Mouse (Mus musculus): ENCODE measurements around the gene Ndst4. TPM values are rescaled to one million over a fixed set of nuclear protein-coding genes. Genes with fewer than 3 reads are reported as not detected.
A peak's percentile ranks its signal among the peaks of the same experiment; 100 is the strongest.

Ndst4 gene
- total RNA-seq (2021), result 10 to 100 TPM; 14.2 to 22.4 TPM

DNA sequence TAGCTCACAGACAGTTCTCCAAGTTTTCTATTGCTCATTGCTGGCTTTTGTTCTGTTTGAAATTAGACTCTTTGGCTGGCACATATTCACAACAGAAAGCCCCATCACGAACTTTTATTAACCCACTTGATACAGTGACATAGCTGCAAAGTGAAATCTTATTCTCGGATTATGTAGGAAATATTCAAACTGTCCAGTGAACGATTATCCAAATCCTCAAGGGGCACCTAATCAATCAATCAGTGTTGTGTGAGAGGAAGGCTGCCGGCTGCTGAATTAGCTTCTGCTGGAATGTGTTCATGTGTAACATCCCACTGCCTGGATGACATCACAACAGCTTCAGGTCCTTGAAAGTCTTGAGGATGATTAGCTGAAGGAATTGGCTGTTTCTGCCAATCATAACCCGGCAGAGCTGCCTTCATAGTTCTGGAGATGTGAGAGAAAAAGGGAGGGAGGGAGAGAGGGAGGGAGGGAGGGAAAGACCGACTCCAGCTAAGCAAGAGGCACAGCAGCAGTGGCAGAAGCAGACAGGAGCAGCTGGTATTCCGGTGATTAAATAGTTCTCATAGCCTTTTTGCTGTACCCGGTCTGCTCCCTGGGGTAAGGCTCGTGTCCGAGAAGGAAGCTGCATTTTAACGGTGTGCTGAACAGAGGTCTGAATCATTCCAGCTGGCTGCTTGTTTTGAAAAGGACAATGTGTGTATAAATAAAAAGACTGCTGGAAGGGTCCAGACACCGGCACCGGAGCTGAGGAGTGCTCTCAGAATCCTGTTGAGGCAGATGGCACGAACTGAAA, at the start of gene Ndst4:
Gene Ndst4, plus strand, starts transcription at position 476 of the 796 bp plus-strand sequence.
- peak; percentile 20 to 39 for DNase-seq (ENCODE audit: extremely low spot score in 1 of 2, low spot score in 1 of 2)

DNA sequence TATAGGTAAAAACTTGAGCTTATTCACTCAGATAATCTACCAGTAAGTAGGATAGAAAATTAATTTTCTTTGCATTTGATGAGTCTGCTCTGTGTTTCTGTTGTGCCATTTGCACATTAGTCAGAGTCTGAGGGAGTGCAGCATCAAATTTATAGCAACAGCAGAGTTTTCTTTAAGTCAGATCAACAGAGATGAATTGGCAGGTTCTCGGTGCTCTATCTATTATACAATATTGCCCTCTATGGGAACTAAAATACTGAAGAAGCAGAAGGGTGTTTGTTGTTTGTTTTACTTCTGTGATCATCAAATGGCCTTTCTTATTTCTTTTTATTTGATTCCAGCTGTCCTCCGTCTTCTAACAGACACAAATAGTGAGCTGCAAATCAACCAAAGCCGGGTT, 6.4 kb upstream of the Ndst4 start:
- no peak for DNase-seq (ENCODE audit: extremely low spot score in 1 of 2, low spot score in 1 of 2)

DNA sequence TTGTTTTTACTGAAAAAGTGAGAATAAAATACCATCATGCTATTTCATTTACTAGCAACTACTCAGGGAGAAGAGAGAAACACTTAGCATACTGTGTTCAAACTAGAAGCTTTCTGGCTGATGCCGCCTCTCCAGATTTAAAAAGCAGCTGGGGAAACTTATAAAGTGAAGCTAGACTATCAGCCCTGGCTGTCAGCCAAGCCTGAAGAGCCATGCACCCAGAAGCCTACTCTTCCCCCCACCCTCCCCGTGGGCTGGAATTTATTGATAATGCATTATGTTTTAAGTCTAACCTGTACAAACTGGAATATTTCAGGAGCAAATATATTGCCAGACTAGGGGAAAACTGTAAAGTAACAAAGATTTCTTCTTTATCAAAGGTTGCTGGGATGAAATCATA, 2.6 kb downstream of the Ndst4 start:
- no peak for DNase-seq (ENCODE audit: extremely low spot score in 1 of 2, low spot score in 1 of 2)

DNA sequence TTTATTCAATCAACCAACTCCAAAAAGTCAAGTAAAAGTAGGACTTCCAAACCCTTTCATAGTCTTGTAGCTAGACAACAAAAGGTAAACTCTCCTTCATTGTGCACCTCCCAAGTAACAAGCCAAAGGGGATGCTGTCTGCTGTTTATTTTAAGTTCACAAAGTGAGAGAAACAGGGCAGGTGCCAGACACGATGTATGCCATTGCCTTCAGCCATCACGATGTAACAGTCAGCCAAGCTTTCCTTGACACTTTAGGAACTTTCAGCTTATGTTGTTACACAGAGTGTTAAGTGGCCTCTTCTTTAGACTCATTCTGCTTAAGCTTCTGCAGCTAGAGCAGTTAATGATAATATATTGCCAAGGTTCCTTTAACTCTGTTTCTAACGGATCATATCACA, 3.1 kb downstream of the Ndst4 start:
- DNase-seq (ENCODE audit: extremely low spot score in 1 of 2, low spot score in 1 of 2), result no peak

DNA sequence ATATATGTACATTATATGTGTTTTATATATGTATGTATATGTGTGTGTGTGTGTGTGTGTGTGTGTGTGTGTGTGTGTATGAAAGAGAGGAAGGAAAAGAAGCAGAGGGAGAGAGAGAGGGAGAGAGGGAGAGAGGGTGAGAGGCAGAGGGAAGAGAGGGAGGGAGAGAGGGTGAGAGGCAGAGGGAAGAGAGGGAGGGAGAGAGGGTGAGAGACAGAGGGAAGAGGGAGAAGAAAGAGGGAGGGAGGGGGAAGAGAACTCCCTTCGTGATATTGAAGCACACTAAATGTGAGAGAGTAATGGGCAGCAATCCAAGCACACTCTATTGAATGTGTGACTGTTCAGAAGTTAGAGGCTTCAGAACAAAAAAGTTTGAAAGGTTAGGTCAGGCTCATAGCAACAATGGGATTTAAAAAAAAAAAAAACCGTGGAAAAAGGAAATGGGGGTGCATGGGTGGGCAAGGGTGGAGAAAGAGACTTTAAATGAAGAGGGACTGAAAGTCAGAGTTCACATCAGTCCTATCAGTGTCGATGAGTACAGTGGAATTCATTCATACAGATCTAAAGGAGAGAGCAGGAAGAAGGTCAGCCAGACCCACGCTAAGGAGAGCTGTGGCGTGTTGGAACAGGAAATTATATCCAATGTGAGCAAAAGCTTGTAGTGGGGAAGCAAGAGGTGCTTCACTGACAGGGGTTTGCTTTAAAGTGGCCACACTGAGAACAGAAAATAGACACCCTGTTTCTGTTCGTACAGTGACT, 63.2 kb downstream of the Ndst4 start:
- DNase-seq (ENCODE audit: extremely low spot score in 1 of 2, low spot score in 1 of 2), result no peak

DNA sequence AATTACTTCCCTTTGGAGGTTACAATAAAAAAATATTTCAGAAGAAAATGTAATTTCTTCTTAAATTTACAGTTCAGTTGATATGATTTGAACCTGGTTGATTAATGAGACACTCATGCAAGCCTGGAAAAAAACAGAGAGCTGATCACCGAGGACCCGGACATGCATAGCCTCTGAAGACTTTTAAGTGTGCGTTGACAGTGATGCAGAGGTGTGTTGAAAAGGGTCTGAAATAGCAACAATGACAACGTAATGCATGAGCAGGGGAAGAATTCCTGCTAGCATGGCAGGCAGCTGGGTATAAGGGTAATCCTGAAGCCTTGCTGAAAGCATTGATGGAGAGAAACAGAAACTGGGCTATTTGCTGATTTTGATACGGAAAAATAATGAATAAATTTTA, 106.2 kb downstream of the Ndst4 start:
- no peak for DNase-seq (ENCODE audit: extremely low spot score in 1 of 2, low spot score in 1 of 2)

DNA sequence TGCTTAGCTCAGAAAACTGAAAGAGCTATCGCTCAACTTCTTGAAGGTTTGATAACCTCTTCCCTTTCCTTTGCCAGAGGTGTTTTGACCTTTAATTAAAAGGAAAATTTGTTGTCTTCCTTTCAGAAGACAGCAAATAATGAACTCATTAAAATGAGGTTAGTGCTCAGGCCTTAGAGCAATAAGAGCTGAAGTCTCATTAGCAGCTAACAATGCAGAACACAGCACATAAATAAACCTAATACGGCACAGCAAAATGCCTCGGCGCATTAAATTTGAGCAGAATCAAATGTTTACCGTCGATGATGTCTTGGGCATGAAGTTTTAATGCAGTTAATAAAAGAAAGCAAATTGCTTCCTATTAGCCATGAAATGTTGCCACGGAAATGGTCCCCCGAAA, 129.5 kb downstream of the Ndst4 start:
- no peak for DNase-seq (ENCODE audit: extremely low spot score in 1 of 2, low spot score in 1 of 2)

DNA sequence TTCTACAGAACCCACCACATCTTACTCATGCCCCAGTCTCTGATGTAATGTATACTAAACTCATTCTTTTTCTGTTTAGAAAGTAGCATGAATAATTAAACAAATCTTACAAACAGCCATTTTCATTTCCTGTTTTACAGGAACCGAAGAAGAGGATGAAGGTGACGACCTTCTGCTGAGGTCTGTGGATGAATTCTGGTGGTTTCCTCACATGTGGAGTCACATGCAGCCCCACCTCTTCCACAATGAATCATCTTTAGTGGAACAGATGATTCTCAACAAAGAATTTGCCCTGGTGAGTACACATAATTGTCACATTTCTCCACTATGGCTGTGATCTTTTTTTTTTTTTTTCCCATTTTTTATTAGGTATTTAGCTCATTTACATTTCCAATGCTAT, 166.7 kb downstream of the Ndst4 start:
- DNase-seq (ENCODE audit: extremely low spot score in 1 of 2, low spot score in 1 of 2), result no peak

DNA sequence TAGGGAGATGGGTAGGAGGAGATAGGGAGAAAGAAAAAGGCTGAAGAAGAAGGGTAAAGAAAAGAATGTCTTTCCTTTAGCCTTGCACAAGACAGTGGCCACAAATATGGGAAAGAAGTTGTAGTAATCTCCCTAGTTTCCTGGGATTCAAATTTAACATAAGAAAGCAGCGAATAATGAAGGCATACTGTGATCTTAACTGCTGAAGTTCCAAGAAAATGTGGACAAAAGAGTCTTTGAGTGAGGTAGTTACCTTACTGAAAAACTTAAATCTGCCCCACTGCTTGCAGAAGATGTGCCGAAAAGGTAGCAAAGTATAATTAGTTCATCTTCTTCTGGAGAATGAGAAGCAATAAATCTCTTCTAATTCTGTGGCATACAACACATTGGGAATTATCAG, 228.4 kb downstream of the Ndst4 start:
- no peak for DNase-seq (ENCODE audit: extremely low spot score in 1 of 2, low spot score in 1 of 2)

DNA sequence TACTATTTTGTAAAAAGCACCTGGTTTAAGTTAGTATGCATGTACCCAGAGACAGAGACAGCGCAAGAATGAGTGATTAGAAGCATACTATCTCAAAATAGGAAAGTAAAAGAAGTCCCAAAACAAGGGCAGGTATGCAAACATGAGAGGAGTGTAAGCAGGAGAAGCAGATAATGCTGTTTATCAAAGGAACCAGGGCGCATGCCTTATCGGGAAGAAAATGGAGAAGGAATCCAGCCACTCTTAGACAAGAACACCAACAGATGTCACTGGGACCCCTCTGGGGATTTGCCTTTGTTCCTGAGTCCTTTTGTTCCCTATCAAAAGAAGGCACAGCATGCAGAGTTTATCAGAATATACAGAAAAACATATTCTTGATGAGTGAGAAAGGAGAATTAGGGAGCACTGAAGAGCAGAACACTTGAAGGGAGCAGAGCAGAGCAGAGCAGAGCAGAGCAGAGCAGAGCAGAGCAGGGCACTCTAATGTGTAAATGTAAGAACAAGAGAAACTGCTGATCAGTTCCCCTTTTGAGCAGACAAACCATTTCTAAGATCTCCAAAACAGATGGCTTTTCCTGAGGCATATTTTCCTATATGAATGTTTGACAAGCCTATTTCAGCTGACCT, 251.2 kb downstream of the Ndst4 start:
- no peak for DNase-seq (ENCODE audit: extremely low spot score in 1 of 2, low spot score in 1 of 2)

DNA sequence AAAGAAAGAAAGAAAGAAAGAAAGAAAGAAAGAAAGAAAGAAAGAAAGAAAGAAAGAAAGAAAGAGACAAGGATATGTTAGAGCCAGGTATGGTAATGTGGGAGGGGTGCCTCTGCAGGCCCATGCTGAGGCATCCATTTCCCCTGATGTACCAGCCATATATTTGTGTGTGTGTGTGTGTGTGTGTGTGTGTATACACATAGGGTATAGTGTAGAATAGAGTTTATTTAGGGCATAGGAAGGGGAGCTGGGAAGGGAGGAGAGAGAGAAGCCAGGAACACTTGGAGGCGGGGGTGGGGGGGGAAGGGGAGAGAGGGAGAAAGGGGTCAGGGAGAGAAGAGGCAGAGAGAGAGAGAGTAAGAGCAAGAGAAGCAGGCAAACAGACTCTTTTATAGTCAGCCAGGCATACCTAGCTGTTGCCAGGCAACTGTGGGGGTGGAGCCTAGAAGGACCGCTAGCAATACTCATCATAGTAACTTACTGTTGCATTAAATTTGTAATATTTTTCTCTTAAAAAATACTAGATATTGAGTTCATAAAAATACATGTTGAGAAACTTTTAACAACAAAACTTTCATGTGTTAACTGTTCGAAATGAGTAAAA, 256.3 kb downstream of the Ndst4 start:
- DNase-seq (ENCODE audit: extremely low spot score in 1 of 2, low spot score in 1 of 2), result no peak

DNA sequence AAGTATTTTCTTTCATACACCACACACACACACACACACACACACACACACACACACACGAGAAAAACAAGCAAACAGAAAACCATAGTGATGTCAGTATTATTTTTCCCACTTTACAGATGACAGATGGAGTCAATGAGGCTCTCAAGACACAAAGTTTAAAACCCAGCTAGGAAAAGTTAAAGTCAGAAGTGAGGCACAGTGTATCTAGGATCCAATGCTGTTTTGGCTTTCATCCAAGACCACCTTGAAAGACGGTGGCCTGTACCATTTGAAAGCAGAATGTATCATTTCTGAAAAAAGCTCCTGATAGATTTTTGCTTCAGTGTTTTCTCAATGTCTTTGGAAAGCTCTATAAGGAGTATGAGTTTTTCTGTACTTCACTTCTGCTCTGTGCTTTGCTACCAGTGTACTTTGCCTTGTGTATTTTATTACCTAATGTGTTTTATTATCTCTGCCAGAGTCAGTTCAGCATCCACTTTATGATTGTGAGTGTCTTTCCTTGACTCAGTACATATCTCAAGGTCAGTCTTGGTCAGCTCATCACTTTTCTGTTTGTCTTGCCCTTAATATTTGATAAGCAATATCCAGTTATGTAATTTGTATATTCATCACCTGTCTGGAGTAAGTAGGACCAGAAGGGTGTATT, 257.1 kb downstream of the Ndst4 start:
- no peak for DNase-seq (ENCODE audit: extremely low spot score in 1 of 2, low spot score in 1 of 2)

DNA sequence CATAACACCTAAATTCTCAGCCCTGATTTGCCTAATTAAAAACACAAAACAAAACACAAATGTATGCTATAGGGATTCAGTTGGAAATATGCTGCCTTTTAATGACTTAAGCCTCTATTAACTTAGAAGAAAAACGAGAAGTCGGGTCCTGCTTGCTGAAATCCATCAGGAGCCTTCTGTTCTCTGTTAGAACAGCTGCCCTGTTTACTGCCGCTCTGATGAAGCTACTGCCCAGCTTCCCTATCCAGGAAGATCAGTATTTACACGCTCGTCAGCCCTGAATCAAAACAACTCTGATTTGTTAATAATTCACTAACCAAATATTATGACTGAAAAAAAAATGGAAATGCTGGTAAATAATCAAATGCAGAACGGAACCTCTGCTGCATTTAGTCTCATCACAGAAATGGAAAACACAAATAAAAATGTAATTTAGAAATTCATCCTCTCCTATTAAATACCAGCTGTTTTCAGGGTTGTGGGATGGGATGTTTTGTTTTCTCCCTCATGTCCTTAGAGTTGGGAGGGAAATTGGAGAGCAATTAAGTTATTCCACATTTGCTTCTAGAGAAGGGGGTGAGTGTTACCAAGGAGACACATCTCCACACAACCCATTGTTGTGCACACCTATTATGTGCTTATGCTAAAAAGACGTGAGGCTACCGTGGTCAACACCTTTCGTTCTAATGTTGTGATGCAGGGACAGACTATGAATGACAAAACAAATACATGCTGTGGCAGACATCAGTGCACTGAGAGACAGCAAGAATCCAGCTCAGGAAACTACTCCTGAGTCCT, 270.3 kb downstream of the Ndst4 start:
- DNase-seq (ENCODE audit: extremely low spot score in 1 of 2, low spot score in 1 of 2), result no peak

DNA sequence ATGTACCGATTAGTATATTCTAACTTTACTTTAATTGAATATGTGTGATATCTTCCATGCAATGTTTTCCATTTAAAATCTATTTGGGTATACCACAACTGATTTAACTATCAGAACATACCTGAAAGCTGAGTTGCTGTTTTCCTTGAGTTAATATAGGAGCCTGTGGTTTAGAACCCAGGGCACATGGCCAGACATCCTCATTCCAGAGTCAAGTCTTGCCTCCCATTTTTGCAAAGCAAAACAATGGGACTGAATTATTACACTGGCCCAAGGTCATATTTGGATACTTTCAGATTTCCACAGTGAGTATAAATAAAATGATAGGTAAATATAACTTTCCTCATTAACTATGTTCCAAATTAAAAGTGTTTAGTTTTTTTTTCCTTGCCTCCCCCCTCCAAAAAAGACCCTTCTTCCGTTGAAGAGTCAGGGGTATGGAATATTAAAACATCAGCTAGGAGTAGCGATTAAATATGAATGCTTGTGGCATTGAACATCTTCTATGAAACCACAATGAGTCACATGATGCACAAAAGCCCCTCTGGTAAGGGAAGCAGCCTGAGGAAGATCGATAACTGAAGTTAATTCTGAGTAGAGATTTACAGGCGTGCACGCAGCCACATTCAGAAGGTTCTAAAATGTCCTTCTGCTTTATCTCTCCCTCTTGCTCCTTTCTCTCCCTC, 271.5 kb downstream of the Ndst4 start:
- DNase-seq (ENCODE audit: extremely low spot score in 1 of 2, low spot score in 1 of 2), result no peak

DNA sequence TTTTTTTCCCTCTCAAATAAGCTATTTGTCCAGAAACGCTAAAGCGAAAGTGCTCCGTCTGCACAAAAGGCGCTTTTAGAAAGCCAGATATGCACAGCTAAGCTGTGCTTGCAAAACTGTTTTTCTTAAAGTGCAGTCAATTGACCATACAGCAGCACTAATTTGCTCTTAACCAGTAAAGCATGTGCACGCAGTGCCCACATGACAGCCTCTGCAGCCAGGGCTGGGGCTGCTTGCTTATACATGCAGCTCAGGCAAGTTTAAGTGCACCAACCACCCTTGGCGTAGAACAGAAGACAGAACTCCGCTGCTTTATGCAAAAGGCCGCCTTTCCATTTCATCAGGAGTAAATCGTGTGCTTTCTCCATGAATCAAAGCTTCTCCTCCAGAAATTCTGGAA, 275.0 kb downstream of the Ndst4 start:
- no peak for DNase-seq (ENCODE audit: extremely low spot score in 1 of 2, low spot score in 1 of 2)

DNA sequence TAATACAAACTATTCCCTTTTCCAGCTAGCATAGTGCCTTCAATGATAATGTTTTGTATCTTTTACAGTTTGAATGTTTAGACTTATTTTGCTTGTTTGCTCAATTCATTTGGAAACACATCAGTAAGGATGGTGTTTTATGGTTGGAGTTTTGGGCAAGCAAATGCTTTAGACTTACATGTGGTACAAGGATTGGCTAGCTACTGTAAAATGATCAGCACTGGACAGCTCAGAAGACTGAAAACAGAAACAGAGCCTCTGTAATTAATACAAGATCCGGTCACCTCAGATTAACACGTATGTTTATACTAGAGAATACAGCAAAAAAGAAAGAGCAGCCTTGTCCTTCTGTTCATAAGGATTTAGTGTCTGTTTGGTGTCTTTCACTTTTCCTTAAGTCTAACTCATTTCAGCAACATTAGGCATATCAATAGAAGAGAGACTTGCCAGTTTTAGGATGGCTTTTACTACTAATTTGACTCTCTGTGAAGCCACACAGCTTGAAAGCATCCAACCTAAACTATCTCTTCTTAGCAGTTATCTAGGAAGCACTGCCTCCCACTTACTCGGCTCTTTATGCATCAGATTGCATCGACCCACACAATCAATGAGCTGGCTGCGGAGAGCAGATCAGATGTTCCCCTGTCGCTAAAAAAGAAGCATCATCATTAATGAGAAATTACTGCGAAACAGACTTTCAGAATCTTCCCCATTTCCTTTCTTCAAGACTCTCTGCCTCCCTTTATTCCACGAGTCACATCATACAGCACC, 279.8 kb downstream of the Ndst4 start:
- DNase-seq (ENCODE audit: extremely low spot score in 1 of 2, low spot score in 1 of 2), result no peak

DNA sequence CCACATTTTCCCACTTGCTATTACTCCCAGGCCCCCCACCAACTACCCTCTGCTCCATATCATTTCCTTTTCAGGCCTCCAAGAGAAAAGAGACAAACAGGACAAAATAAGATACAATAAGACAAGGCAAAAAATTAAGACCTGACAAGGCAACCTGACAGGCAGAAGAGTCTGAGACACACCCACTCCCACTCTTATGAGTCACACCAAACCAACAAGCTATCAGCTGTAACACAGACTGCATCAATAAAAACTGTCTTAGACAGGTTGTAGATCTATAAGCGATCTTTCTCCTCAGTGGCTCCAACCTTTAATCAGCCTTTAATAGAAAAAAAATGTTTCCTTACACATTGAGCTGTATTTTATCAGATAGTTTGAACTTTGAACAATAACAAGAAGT, 280.7 kb downstream of the Ndst4 start:
- no peak for DNase-seq (ENCODE audit: extremely low spot score in 1 of 2, low spot score in 1 of 2)

DNA sequence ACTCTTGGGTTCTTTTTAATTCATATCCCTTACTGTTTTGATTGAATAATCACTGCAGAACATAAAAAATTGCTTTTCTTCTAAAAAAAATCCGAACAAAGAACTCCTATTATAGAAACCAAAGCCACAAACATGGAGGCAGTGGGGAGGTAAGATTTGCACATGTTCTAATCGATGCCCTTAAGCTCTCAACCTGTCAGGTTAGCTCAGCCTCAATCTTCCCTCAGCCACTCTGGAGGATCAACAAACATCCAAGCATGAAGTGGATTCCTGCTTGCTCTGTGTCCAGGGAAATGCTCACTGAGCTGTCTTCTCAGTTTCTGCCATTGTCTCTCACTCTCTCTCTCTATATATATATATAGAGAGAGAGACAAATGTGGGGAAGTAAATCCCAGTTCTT, 283.7 kb downstream of the Ndst4 start:
- DNase-seq (ENCODE audit: extremely low spot score in 1 of 2, low spot score in 1 of 2), result no peak

DNA sequence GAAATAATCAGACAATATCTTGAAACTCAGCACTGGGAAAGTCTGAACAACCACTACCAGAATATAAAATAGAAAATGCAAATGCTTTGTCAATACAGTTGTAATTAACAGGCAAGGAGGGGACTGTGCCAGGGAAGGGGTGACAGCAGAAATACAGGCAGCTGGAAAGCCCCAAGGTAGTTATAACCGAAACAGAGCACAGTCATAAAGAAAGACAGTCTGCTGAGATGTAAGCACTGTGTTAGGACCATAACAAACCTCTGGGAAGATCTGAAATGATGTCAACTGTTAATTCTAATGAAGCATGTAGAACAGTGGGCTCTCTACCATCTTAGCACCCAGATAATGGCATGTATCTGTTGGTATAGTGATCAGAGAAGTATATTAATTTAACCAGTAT, 287.1 kb downstream of the Ndst4 start:
- DNase-seq (ENCODE audit: extremely low spot score in 1 of 2, low spot score in 1 of 2), result no peak
